ENCODE assay signal across 25 mouse cellular contexts in the genomic region with DNA sequence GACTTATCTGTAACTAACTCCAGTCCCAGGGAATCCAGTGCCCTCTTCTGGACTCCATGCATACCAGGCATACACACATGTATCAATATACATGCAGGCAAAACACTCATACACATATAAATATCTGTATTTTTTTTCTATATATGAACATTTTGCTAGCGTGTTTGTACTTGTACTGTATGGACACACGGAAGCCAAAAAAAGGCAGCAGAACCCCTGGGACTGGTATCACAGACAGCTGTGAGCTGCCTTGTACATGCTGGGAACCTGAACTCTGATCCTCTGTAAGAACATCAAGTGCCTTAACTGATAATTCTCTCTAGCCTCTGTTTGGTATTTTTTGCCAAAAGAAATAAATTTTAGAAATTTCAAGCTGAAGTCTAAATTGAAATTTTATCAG. TPM values are rescaled to one million over a fixed set of nuclear protein-coding genes. Genes with fewer than 3 reads are reported as not detected.
DNase-seq lines count a peak whose midpoint lies in the region; ATAC-seq and TF ChIP-seq lines count a peak whose summit lies in the region.
"Had no signal": no experiment of that assay in that cellular context is flagged by ENCODE, and none has a peak within 500 bp of the region (broad histone marks: within the 10 kb centered on the region; RNA-seq: fewer than 3 reads in every experiment).

No protein-coding gene starts in this region.

- DNase-seq in heart, adult 11 months: peak; percentile 90
- DNase-seq in heart, adult 18-20 months: no peak
- no peak for DNase-seq in heart, postnatal 0 days (ENCODE audit: low spot score)
- DNase-seq in layer of hippocampus, adult 2 months (ENCODE audit: low spot score in 2 of 2): no peak
- no peak for DNase-seq in layer of hippocampus, adult 9-10 months (ENCODE audit: low spot score)
- DNase-seq in midbrain, postnatal 0 days (ENCODE audit: low spot score): no peak
- DNase-seq: adrenal gland, adult 8-10 months; adrenal gland, postnatal 14 days; adrenal gland, postnatal 36 days; B cell, adult 2 months; cerebellum, adult 11-12 months; cerebellum, adult 2 months; cerebellum, adult 9-10 months; cerebellum, postnatal 10 days; cerebellum, postnatal 25 days had no signal

- WGBS in heart, postnatal 0 days: 88% methylated on average over 2 of the region's 2 CpGs
- 96% methylated on average over 2 of the region's 2 CpGs for WGBS in heart, embryonic 12.5 days
- WGBS in midbrain, postnatal 0 days: 91% methylated on average over 2 of the region's 2 CpGs
- 99% methylated on average over 2 of the region's 2 CpGs for WGBS in midbrain, embryonic 13.5 days

- H3K4me3 ChIP-seq in heart, postnatal 0 days (ENCODE audit: low read depth, low read length): no peak overlapping the region
- H3K4me3 ChIP-seq in heart, embryonic 12.5 days: no peak overlapping the region
- no peak overlapping the region for H3K4me3 ChIP-seq in layer of hippocampus, adult 2 months
- no peak overlapping the region for H3K4me3 ChIP-seq in midbrain, postnatal 0 days (ENCODE audit: low read depth, low read length)
- H3K4me3 ChIP-seq in midbrain, embryonic 13.5 days (replicated peaks): no peak overlapping the region
- H3K4me3 ChIP-seq: embryonic facial prominence, embryonic 10.5 days; embryonic facial prominence, embryonic 12.5 days; forebrain, embryonic 13.5 days had no signal

- no peaks in the 10 kb centered on the region for H3K9me3 ChIP-seq in heart, postnatal 0 days (replicated peaks; ENCODE audit: control insufficient read depth, low read length)
- H3K9me3 ChIP-seq in heart, embryonic 12.5 days (replicated peaks): no peaks in the 10 kb centered on the region
- H3K9me3 ChIP-seq in midbrain, postnatal 0 days (ENCODE audit: low read length): no peaks in the 10 kb centered on the region
- H3K9me3 ChIP-seq in midbrain, embryonic 13.5 days: no peaks in the 10 kb centered on the region
- H3K9me3 ChIP-seq: embryonic facial prominence, embryonic 10.5 days; embryonic facial prominence, embryonic 12.5 days; forebrain, embryonic 13.5 days; G1E had no signal

- ATAC-seq in heart, postnatal 0 days (ENCODE audit: insufficient read depth, low read depth): no peak
- no peak for ATAC-seq in heart, embryonic 12.5 days (ENCODE audit: insufficient number of reproducible peaks, low FRiP score)
- no peak for ATAC-seq in midbrain, postnatal 0 days (ENCODE audit: low FRiP score)
- ATAC-seq in midbrain, embryonic 13.5 days: no peak
- ATAC-seq: activated CD4-positive, CD25-positive, alpha-beta regulatory T cell, adult 4 months; CD4-positive, CD25-positive, alpha-beta regulatory T cell, adult 4 months; forebrain, embryonic 13.5 days; Patski had no signal

- H3K4me2 ChIP-seq in heart, postnatal 0 days (ENCODE audit: low read depth, low read length): no peak overlapping the region
- H3K4me2 ChIP-seq in heart, embryonic 12.5 days: no peak overlapping the region
- H3K4me2 ChIP-seq in midbrain, postnatal 0 days (ENCODE audit: low read depth, low read length, poor library complexity, severe bottlenecking): no peak overlapping the region
- H3K4me2 ChIP-seq in midbrain, embryonic 13.5 days (replicated peaks): no peak overlapping the region
- H3K4me2 ChIP-seq: embryonic facial prominence, embryonic 12.5 days; forebrain, embryonic 13.5 days had no signal

- H3K9ac ChIP-seq in heart, postnatal 0 days (replicated peaks; ENCODE audit: low read depth, low read length): no peak overlapping the region
- H3K9ac ChIP-seq in heart, embryonic 12.5 days: no peak overlapping the region
- no peak overlapping the region for H3K9ac ChIP-seq in midbrain, postnatal 0 days (replicated peaks; ENCODE audit: low read length, poor library complexity, severe bottlenecking)
- no peak overlapping the region for H3K9ac ChIP-seq in midbrain, embryonic 13.5 days (replicated peaks)
- H3K9ac ChIP-seq: embryonic facial prominence, embryonic 12.5 days; forebrain, embryonic 13.5 days had no signal

- H3K4me1 ChIP-seq in heart, postnatal 0 days (ENCODE audit: control insufficient read depth, insufficient read depth): no peaks in the 10 kb centered on the region
- H3K4me1 ChIP-seq in heart, embryonic 12.5 days (replicated peaks): no peaks in the 10 kb centered on the region
- no peaks in the 10 kb centered on the region for H3K4me1 ChIP-seq in midbrain, postnatal 0 days (ENCODE audit: insufficient read depth, low read length)
- H3K4me1 ChIP-seq in midbrain, embryonic 13.5 days (replicated peaks): no peaks in the 10 kb centered on the region
- H3K4me1 ChIP-seq: embryonic facial prominence, embryonic 10.5 days; embryonic facial prominence, embryonic 12.5 days; forebrain, embryonic 13.5 days had no signal

- H3K27ac ChIP-seq in heart, postnatal 0 days (ENCODE audit: low read depth): no peak overlapping the region
- no peak overlapping the region for H3K27ac ChIP-seq in heart, embryonic 12.5 days (ENCODE audit: poor library complexity, severe bottlenecking)
- no peak overlapping the region for H3K27ac ChIP-seq in layer of hippocampus, adult 2 months
- H3K27ac ChIP-seq in midbrain, postnatal 0 days (ENCODE audit: low read depth, low read length): no peak overlapping the region
- no peak overlapping the region for H3K27ac ChIP-seq in midbrain, embryonic 13.5 days
- H3K27ac ChIP-seq: embryonic facial prominence, embryonic 10.5 days; embryonic facial prominence, embryonic 12.5 days; forebrain, embryonic 13.5 days had no signal

- peaks cover 86% of the 10 kb centered on the region for H3K36me3 ChIP-seq in heart, postnatal 0 days (replicated peaks; ENCODE audit: control insufficient read depth, insufficient read depth, low read length)
- peaks cover 88% of the 10 kb centered on the region for H3K36me3 ChIP-seq in heart, embryonic 12.5 days
- peaks cover 64% of the 10 kb centered on the region for H3K36me3 ChIP-seq in midbrain, postnatal 0 days (ENCODE audit: insufficient read depth, low read length)
- peaks cover 89% of the 10 kb centered on the region for H3K36me3 ChIP-seq in midbrain, embryonic 13.5 days

- no peak for TF ChIP-seq EP300 in heart, postnatal 0 days (IDR thresholded peaks at IDR 0.05; ENCODE audit: low read depth)

- H3K27me3 ChIP-seq in heart, postnatal 0 days (ENCODE audit: control insufficient read depth, insufficient read depth, low read length): no peaks in the 10 kb centered on the region
- H3K27me3 ChIP-seq in heart, embryonic 12.5 days (replicated peaks): no peaks in the 10 kb centered on the region
- no peaks in the 10 kb centered on the region for H3K27me3 ChIP-seq in midbrain, postnatal 0 days (ENCODE audit: insufficient read depth, low read length)
- no peaks in the 10 kb centered on the region for H3K27me3 ChIP-seq in midbrain, embryonic 13.5 days
- H3K27me3 ChIP-seq: CH12.LX; embryonic facial prominence, embryonic 12.5 days; forebrain, embryonic 13.5 days; Patski had no signal

- TF ChIP-seq CTCF in heart, postnatal 0 days (IDR thresholded peaks at IDR 0.05; ENCODE audit: low read depth): peak; percentile 13; the same call in 1 of the 2 replicates
- 0 out of 2 replicates have a peak, but pooled peaks have one; percentile 9 for TF ChIP-seq CTCF in layer of hippocampus, adult 2 months (conservative IDR thresholded peaks at IDR 0.05)
- peak; percentile 12; the same call in 1 of the 2 replicates for TF ChIP-seq CTCF in midbrain, postnatal 0 days (IDR thresholded peaks at IDR 0.05)

RNA-seq across cellular contexts. Expression of gene Sh2b3, which starts 39.0 kb away (rescaled TPM):
- 10 to 100 TPM; 21.3 to 21.6 TPM for total RNA-seq in heart, adult 18-20 months (2021)
- 58.5 and 60.4 TPM in 2 replicates for total RNA-seq in heart, postnatal 0 days (2014; rRNA removed; ENCODE audit: low replicate concordance)
- polyA plus RNA-seq in heart, postnatal 0 days (2015; fragmentation: Nextera tagmentation; extraction: Ambion mirVana): 10.1 and 11.4 TPM in 2 replicates
- 22.6 and 24.9 TPM in 2 replicates for polyA plus RNA-seq in heart, embryonic 12.5 days (2016; fragmentation: Nextera tagmentation; extraction: Ambion mirVana)
- total RNA-seq in layer of hippocampus, adult 2 months (2021): 10 to 100 TPM; 19.9 to 21.6 TPM
- 21.5 and 23.8 TPM in 2 replicates for total RNA-seq in midbrain, postnatal 0 days (2014; rRNA removed)
- polyA plus RNA-seq in midbrain, postnatal 0 days (2015; fragmentation: Nextera tagmentation; extraction: Ambion mirVana): 5.9 and 6.4 TPM in 2 replicates
- 5.3 and 6.0 TPM in 2 replicates for polyA plus RNA-seq in midbrain, embryonic 13.5 days (2015; fragmentation: Nextera tagmentation; extraction: Ambion mirVana)

RNA-seq across cellular contexts. Expression of gene Pheta1, which starts 50.3 kb away (rescaled TPM):
- 1 to 10 TPM; 6.4 to 8.3 TPM for total RNA-seq in heart, adult 18-20 months (2021)
- 25.2 and 32.2 TPM in 2 replicates for total RNA-seq in heart, postnatal 0 days (2014; rRNA removed; ENCODE audit: low replicate concordance)
- polyA plus RNA-seq in heart, postnatal 0 days (2015; fragmentation: Nextera tagmentation; extraction: Ambion mirVana): 16.4 and 17.8 TPM in 2 replicates
- polyA plus RNA-seq in heart, embryonic 12.5 days (2016; fragmentation: Nextera tagmentation; extraction: Ambion mirVana): 17.1 and 17.8 TPM in 2 replicates
- 1 to 10 TPM; 8.3 to 8.8 TPM for total RNA-seq in layer of hippocampus, adult 2 months (2021)
- 46.1 and 49.7 TPM in 2 replicates for total RNA-seq in midbrain, postnatal 0 days (2014; rRNA removed)
- polyA plus RNA-seq in midbrain, postnatal 0 days (2015; fragmentation: Nextera tagmentation; extraction: Ambion mirVana): 29.8 and 33.1 TPM in 2 replicates
- 52.3 and 56.8 TPM in 2 replicates for polyA plus RNA-seq in midbrain, embryonic 13.5 days (2015; fragmentation: Nextera tagmentation; extraction: Ambion mirVana)
